ENCODE assay signal across 8 mouse cellular contexts in the genomic region with DNA sequence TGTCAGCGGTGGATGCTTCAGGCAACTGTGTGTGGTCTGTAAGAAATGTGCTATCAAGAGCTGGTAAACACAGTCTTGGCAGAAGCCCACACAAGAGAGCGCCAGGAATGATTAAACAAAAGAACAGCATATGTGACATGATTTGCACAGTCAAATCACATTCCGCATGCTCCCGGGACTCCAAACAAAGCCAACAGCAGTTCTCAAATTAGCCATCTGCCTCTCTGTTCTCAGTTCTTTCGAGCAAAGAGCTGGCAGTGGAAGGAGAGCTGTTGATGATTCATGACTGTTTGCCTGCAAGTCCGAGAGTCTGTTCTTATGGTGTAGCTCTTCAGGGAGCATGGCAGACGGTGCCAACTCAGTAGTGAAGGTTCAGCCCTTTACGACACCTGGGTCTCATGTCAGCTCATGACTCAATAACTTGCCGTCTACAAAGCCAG. TPM values are rescaled to one million over a fixed set of nuclear protein-coding genes. Genes with fewer than 3 reads are reported as not detected.
A peak's percentile ranks its signal among the peaks of the same experiment; 100 is the strongest.
DNase-seq lines count a peak whose midpoint lies in the region; ATAC-seq lines count a peak whose summit lies in the region.

No protein-coding gene starts in this region.

- no peak for DNase-seq in kidney, adult 9 months
- DNase-seq in hindbrain, embryonic 14.5 days (ENCODE audit: low spot score) = peak; percentile 79
- DNase-seq in left cerebral cortex, postnatal 10 days (ENCODE audit: extremely low spot score in 1 of 2, low spot score in 2 of 2) = peak; percentile 45 to 79
- no peak for DNase-seq in natural killer cell, adult 2 months (ENCODE audit: low spot score in 2 of 2)
- DNase-seq in thymus, postnatal 36 days = no peak

- peak overlapping the region; percentile 51 for H3K27ac ChIP-seq in kidney, embryonic 16.5 days (ENCODE audit: low read length)
- peak overlapping the region; percentile 35; the same call in 1 of the 2 replicates for H3K27ac ChIP-seq in embryonic facial prominence, embryonic 13.5 days
- peak overlapping the region; percentile 59 for H3K27ac ChIP-seq in hindbrain, embryonic 14.5 days
- peak overlapping the region; percentile 71 for H3K27ac ChIP-seq in neural tube, embryonic 13.5 days (replicated peaks)

- ATAC-seq in kidney, embryonic 16.5 days (ENCODE audit: low FRiP score, low TSS enrichment) = peak; percentile 81
- no peak for ATAC-seq in embryonic facial prominence, embryonic 13.5 days (ENCODE audit: insufficient number of reproducible peaks, insufficient read depth, low FRiP score, low TSS enrichment, low read depth)
- peak; percentile 87 for ATAC-seq in hindbrain, embryonic 14.5 days (ENCODE audit: low FRiP score)
- peak; percentile 87 for ATAC-seq in neural tube, embryonic 13.5 days (ENCODE audit: low read depth)

- no peak overlapping the region for H3K4me3 ChIP-seq in kidney, embryonic 16.5 days (ENCODE audit: low read length)
- no peak overlapping the region for H3K4me3 ChIP-seq in embryonic facial prominence, embryonic 13.5 days
- no peak overlapping the region for H3K4me3 ChIP-seq in hindbrain, embryonic 14.5 days (replicated peaks; ENCODE audit: low read length)
- no peak overlapping the region for H3K4me3 ChIP-seq in neural tube, embryonic 13.5 days

- no peak overlapping the region for H3K9ac ChIP-seq in kidney, embryonic 16.5 days (replicated peaks; ENCODE audit: low read length)
- no peak overlapping the region for H3K9ac ChIP-seq in embryonic facial prominence, embryonic 13.5 days
- H3K9ac ChIP-seq in hindbrain, embryonic 14.5 days = no peak overlapping the region
- no peak overlapping the region for H3K9ac ChIP-seq in neural tube, embryonic 13.5 days

- intact Hi-C loops in left cerebral cortex, postnatal 10 days (cut with DNase I) = no loop called here

- H3K27me3 ChIP-seq in kidney, embryonic 16.5 days (ENCODE audit: insufficient read depth, low read length) = no peaks in the 10 kb centered on the region
- no peaks in the 10 kb centered on the region for H3K27me3 ChIP-seq in embryonic facial prominence, embryonic 13.5 days
- H3K27me3 ChIP-seq in hindbrain, embryonic 14.5 days (ENCODE audit: control insufficient read depth, insufficient read depth, low read length) = no peaks in the 10 kb centered on the region
- no peaks in the 10 kb centered on the region for H3K27me3 ChIP-seq in neural tube, embryonic 13.5 days

- WGBS in kidney, embryonic 16.5 days = 54% methylated on average over 9 of the region's 9 CpGs
- 64% methylated on average over 9 of the region's 9 CpGs for WGBS in embryonic facial prominence, embryonic 13.5 days
- 21% methylated on average over 9 of the region's 9 CpGs for WGBS in hindbrain, embryonic 14.5 days
- WGBS in neural tube, embryonic 13.5 days = 17% methylated on average over 9 of the region's 9 CpGs

- no peaks in the 10 kb centered on the region for H3K4me1 ChIP-seq in kidney, embryonic 16.5 days (ENCODE audit: insufficient read depth, low read length)
- 0 out of 2 replicates have a peak, but pooled peaks cover 4% of the 10 kb centered on the region for H3K4me1 ChIP-seq in embryonic facial prominence, embryonic 13.5 days
- 0 out of 2 replicates have a peak, but pooled peaks cover 3% of the 10 kb centered on the region for H3K4me1 ChIP-seq in hindbrain, embryonic 14.5 days (replicated peaks; ENCODE audit: control insufficient read depth, insufficient read depth, low read length)
- H3K4me1 ChIP-seq in neural tube, embryonic 13.5 days (replicated peaks) = peaks cover 13% of the 10 kb centered on the region; the same call in 1 of the 2 replicates

- no peak overlapping the region for H3K4me2 ChIP-seq in kidney, embryonic 16.5 days (replicated peaks; ENCODE audit: low read depth, low read length)
- no peak overlapping the region for H3K4me2 ChIP-seq in embryonic facial prominence, embryonic 13.5 days
- H3K4me2 ChIP-seq in hindbrain, embryonic 14.5 days (replicated peaks) = 0 out of 2 replicates have a peak overlapping the region, but pooled peaks have one; percentile 14
- H3K4me2 ChIP-seq in neural tube, embryonic 13.5 days = no peak overlapping the region

- no peaks in the 10 kb centered on the region for H3K9me3 ChIP-seq in kidney, embryonic 16.5 days (ENCODE audit: low read length)
- no peaks in the 10 kb centered on the region for H3K9me3 ChIP-seq in embryonic facial prominence, embryonic 13.5 days
- H3K9me3 ChIP-seq in hindbrain, embryonic 14.5 days (ENCODE audit: control insufficient read depth, low read length) = no peaks in the 10 kb centered on the region
- no peaks in the 10 kb centered on the region for H3K9me3 ChIP-seq in neural tube, embryonic 13.5 days

- H3K36me3 ChIP-seq in kidney, embryonic 16.5 days (ENCODE audit: insufficient read depth, low read length) = 0 out of 2 replicates have a peak, but pooled peaks cover 3% of the 10 kb centered on the region
- peaks cover 8% of the 10 kb centered on the region; the same call in 1 of the 2 replicates for H3K36me3 ChIP-seq in embryonic facial prominence, embryonic 13.5 days
- H3K36me3 ChIP-seq in hindbrain, embryonic 14.5 days (replicated peaks; ENCODE audit: control insufficient read depth, insufficient read depth) = no peaks in the 10 kb centered on the region
- no peaks in the 10 kb centered on the region for H3K36me3 ChIP-seq in neural tube, embryonic 13.5 days

RNA-seq across cellular contexts. Expression of a gene that starts 18.1 kb away (rescaled TPM):
- polyA plus RNA-seq in kidney, embryonic 16.5 days (2015; fragmentation: Nextera tagmentation; extraction: Ambion mirVana) = 9.5 and 10.0 TPM in 2 replicates
- polyA plus RNA-seq in embryonic facial prominence, embryonic 13.5 days (2015; fragmentation: Nextera tagmentation; extraction: Ambion mirVana) = 9.0 and 9.3 TPM in 2 replicates
- polyA plus RNA-seq in hindbrain, embryonic 14.5 days (2014; fragmentation: Nextera tagmentation; extraction: Ambion mirVana) = 7.0 and 8.0 TPM in 2 replicates
- total RNA-seq in left cerebral cortex, postnatal 10 days (2021) = 1 to 10 TPM; 7.8 to 8.1 TPM
- 8.3 and 9.7 TPM in 2 replicates for polyA plus RNA-seq in neural tube, embryonic 13.5 days (2015; fragmentation: Nextera tagmentation; extraction: Ambion mirVana)

Comparison
In these comparisons a context has a peak if more than half of its experiments do, and no peak if none do; other contexts are left out.
1. DNase-seq: peak in hindbrain, embryonic 14.5 days (single experiment) and left cerebral cortex, postnatal 10 days (2 of 2); none in kidney, adult 9 months (single experiment), natural killer cell, adult 2 months (0 of 2) and thymus, postnatal 36 days (0 of 2).
2. Peak in every context shown above with its lines, with median percentiles within 50 percentile points of each other: H3K27ac ChIP-seq.